Mouse (Mus musculus) kidney, embryonic 14.5 days (tissue): ENCODE measurements around the gene Hist1h2bh. TPM values are rescaled to one million over a fixed set of nuclear protein-coding genes. Genes with fewer than 3 reads are reported as not detected.

Source experiments
- ATAC-seq: fragments of 200-750 bp; cut with Nextera tagmentation; 2 replicates; pipeline ENCODE4 v1.8.0; 2017; ENCODE audit warnings: moderate number of reproducible peaks, mild to moderate bottlenecking, moderate TSS enrichment, moderate library complexity; ENCODE audit not compliant: low FRiP score, low TSS enrichment
- H3K27ac ChIP-seq: fragments of 300-500 bp; sonication (generic); 2 replicates; pipeline ENCODE4 v1.5.1; 2014; ENCODE audit warnings: low read depth, mild to moderate bottlenecking, low read length, moderate library complexity, mixed read lengths
- H3K27me3 ChIP-seq: fragments of 300-500 bp; sonication (generic); 2 replicates; pipeline ENCODE4 v1.6.1; 2014; ENCODE audit warnings: mild to moderate bottlenecking, low read length; ENCODE audit not compliant: control insufficient read depth, insufficient read depth
- H3K36me3 ChIP-seq: fragments of 300-500 bp; sonication (generic); 2 replicates; pipeline ENCODE4 v1.6.1; 2014; ENCODE audit warnings: low read length, mixed read lengths; ENCODE audit not compliant: control insufficient read depth, insufficient read depth
- H3K4me1 ChIP-seq: fragments of 300-500 bp; sonication (generic); 2 replicates; pipeline ENCODE4 v1.6.1; 2014; ENCODE audit warnings: low read length, mixed read lengths; ENCODE audit not compliant: control insufficient read depth, insufficient read depth
- H3K4me2 ChIP-seq: fragments of 300-500 bp; sonication (generic); replicated peaks from 2 replicates; pipeline ENCODE4 v1.6.1; 2014; ENCODE audit warnings: low read depth, mild to moderate bottlenecking, low read length
- H3K4me3 ChIP-seq: fragments of 300-500 bp; sonication (generic); 2 replicates; pipeline ENCODE4 v1.5.1; 2014; ENCODE audit warnings: mild to moderate bottlenecking, low read length
- H3K9ac ChIP-seq: fragments of 300-500 bp; sonication (generic); 2 replicates; pipeline ENCODE4 v1.6.1; 2014; ENCODE audit warnings: low read depth, mild to moderate bottlenecking, low read length, moderate library complexity
- H3K9me3 ChIP-seq: fragments of 300-500 bp; sonication (generic); 2 replicates; pipeline ENCODE4 v1.6.1; 2016; ENCODE audit warnings: low read length; ENCODE audit not compliant: control insufficient read depth
- WGBS: fragments of 180-500 bp; shearing (Covaris S2); extraction: QIAGEN DNeasy Blood & Tissue Kit; methylation state at CpG from one replicate; pipeline ENCODE4 v1.1.7; 2014; 5-methylcytosine and 5-hydroxymethylcytosine counted together
- polyA plus RNA-seq: library from polyadenylated mRNA; unstranded; fragments of >200 nt; fragmentation: Nextera tagmentation; extraction: Ambion mirVana; gene quantifications from 2 replicates; pipeline ENCODE4 v1.2.1, GENCODE M21; 2014

The Hist1h2bh gene
- polyA plus RNA-seq, 1 experiment from 2014 or later = 1.4 TPM

GRCm38 (mm10) chr13:23529480-23530165, 13.6 kb downstream of the Hist1h2bh start:
- ATAC-seq = no peak
- Histone ChIP-seq H3K36me3 (no peaks in the 10 kb centered on the region), H3K27ac (peak overlapping the region; percentile 99), H3K4me2 (peak overlapping the region; percentile 69), H3K9ac (peak overlapping the region; percentile 89), H3K4me3 (peak overlapping the region; percentile 62), H3K9me3 (no peaks in the 10 kb centered on the region), H3K27me3 (no peaks in the 10 kb centered on the region), H3K4me1 (peaks cover 13% of the 10 kb centered on the region)
- WGBS = 14% methylated on average over 2 of the region's 2 CpGs

DNA sequence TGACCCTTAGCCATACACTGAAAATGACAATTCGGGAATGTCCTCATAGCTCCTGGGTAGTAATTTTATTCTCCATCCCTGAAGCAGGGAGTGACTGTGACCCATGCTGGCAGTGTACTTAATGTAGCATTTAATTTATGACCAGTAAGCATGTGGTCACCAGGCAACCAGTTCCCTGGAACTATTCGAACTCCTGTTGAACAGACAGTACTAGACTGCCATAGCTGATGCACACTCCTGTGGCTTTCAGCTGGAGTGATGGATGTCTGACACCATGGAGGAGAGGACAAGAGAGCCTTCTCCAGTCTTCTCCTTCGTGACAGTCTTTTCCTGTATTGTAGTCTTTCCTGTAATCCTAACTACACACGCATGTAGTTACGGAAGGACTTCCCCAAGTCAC, 14.2 kb downstream of the Hist1h2bh start:
- Histone ChIP-seq H3K9ac (no peak overlapping the region), H3K4me2 (peak overlapping the region; percentile 69; the same call in 1 of the 2 replicates), H3K27me3 (no peaks in the 10 kb centered on the region), H3K4me1 (peaks cover 13% of the 10 kb centered on the region), H3K27ac (no peak overlapping the region), H3K36me3 (no peaks in the 10 kb centered on the region), H3K4me3 (0 out of 2 replicates have a peak overlapping the region, but pooled peaks have one; percentile 0), H3K9me3 (no peaks in the 10 kb centered on the region)
- 46% methylated on average over 5 of the region's 5 CpGs for WGBS
- peak; percentile 16; the same call in 1 of the 2 replicates for ATAC-seq

GRCm38 (mm10) chr13:23526312-23526711, 16.9 kb downstream of the Hist1h2bh start:
- Histone ChIP-seq H3K36me3 (no peaks in the 10 kb centered on the region), H3K4me3 (peak overlapping the region; percentile 45), H3K27me3 (no peaks in the 10 kb centered on the region), H3K9ac (peak overlapping the region; percentile 35; the same call in 1 of the 2 replicates), H3K4me1 (peaks cover 6% of the 10 kb centered on the region; the same call in 1 of the 2 replicates), H3K9me3 (no peaks in the 10 kb centered on the region), H3K27ac (no peak overlapping the region), H3K4me2 (peak overlapping the region; percentile 43)
- peak; percentile 46; the same call in 1 of the 2 replicates for ATAC-seq
- WGBS = under 1% methylated on average over 17 of the region's 17 CpGs

DNA sequence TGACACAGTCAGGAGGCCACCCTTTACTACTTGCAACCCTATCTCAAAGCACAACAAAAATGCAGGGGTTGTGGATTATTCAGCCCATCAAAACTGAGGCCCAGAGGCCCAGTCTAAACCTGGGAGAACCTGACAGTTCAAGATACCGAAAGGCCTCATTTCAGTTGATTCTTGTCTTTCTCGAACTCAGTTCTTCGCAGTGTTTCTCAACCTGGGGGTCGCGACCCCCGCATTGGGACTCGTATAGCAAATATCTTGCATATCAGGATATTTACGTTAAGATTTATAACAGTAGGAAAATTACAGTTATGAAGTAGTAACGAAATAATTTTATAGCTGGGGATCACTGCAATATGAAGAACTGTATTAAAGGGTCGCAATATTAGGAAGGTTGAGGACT, 17.3 kb downstream of the Hist1h2bh start:
- Histone ChIP-seq H3K9me3 (no peaks in the 10 kb centered on the region), H3K4me3 (peak overlapping the region; percentile 45), H3K36me3 (no peaks in the 10 kb centered on the region), H3K4me2 (peak overlapping the region; percentile 43), H3K4me1 (peaks cover 6% of the 10 kb centered on the region; the same call in 1 of the 2 replicates), H3K27ac (no peak overlapping the region), H3K27me3 (no peaks in the 10 kb centered on the region), H3K9ac (peak overlapping the region; percentile 34; the same call in 1 of the 2 replicates)
- WGBS = 2% methylated on average over 10 of the region's 10 CpGs
- no peak for ATAC-seq

DNA sequence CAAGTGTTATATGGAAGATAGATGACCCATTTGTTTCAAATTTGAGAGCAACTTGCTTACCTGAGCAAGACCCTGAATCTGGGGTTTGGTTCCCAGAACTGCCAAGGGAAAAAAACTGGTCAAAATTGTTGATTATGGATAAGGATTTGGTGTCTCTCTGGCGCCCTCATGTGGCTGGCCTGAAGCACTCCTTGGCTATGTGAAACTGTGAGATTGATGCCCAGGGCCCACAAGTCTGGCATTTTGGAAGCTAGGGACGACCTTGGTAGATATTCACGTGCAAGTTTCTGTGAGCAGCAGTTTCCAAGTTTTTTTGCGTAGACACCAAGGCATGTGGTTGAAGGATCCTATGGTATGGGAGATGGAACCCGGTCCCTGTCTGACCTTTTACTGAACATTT, 18.5 kb downstream of the Hist1h2bh start:
- WGBS = 10% methylated on average over 5 of the region's 5 CpGs
- Histone ChIP-seq H3K9ac (no peak overlapping the region), H3K4me2 (no peak overlapping the region), H3K36me3 (no peaks in the 10 kb centered on the region), H3K27me3 (no peaks in the 10 kb centered on the region), H3K9me3 (no peaks in the 10 kb centered on the region), H3K4me3 (no peak overlapping the region; the same call in 1 of the 2 replicates), H3K27ac (no peak overlapping the region), H3K4me1 (peaks cover 6% of the 10 kb centered on the region; the same call in 1 of the 2 replicates)
- ATAC-seq = peak; percentile 45

- H3K36me3 ChIP-seq = no peaks in the 10 kb centered on the region
- no peak overlapping the region for H3K4me3 ChIP-seq
- WGBS = 57% methylated on average over 5 of the region's 5 CpGs
- no peaks in the 10 kb centered on the region for H3K9me3 ChIP-seq
- no peak overlapping the region for H3K27ac ChIP-seq
- peaks cover 4% of the 10 kb centered on the region; the same call in 1 of the 2 replicates for H3K4me1 ChIP-seq
- no peak overlapping the region for H3K9ac ChIP-seq
- H3K4me2 ChIP-seq = no peak overlapping the region
- ATAC-seq = no peak
- no peaks in the 10 kb centered on the region for H3K27me3 ChIP-seq
Observed at GRCm38 (mm10) chr13:23523976-23524375, 19.2 kb downstream of the Hist1h2bh start.

DNA sequence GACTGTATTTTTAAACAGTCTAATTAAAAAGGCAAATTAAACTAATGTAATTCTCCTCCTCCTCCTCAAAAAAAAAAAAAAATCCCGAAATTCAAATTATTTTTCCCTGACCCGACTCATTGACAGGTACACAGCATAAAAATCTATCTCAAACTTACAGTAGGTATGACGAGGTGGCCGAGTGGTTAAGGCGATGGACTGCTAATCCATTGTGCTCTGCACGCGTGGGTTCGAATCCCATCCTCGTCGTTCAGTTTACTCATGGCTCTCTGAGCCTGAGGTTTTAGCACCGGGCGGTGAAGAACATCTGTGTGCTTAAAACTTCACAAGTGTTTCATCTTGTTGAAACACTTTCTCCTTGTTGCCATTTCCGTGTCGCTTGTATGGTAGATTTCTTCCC, 21.5 kb downstream of the Hist1h2bh start:
- Histone ChIP-seq H3K4me1 (no peaks in the 10 kb centered on the region), H3K27me3 (no peaks in the 10 kb centered on the region), H3K4me2 (peak overlapping the region; percentile 31; the same call in 1 of the 2 replicates), H3K9me3 (no peaks in the 10 kb centered on the region), H3K27ac (no peak overlapping the region), H3K4me3 (peak overlapping the region; percentile 7; the same call in 1 of the 2 replicates), H3K9ac (no peak overlapping the region), H3K36me3 (no peaks in the 10 kb centered on the region)
- WGBS = under 1% methylated on average over 14 of the region's 14 CpGs
- 0 out of 2 replicates have a peak, but pooled peaks have one; percentile 29 for ATAC-seq

DNA sequence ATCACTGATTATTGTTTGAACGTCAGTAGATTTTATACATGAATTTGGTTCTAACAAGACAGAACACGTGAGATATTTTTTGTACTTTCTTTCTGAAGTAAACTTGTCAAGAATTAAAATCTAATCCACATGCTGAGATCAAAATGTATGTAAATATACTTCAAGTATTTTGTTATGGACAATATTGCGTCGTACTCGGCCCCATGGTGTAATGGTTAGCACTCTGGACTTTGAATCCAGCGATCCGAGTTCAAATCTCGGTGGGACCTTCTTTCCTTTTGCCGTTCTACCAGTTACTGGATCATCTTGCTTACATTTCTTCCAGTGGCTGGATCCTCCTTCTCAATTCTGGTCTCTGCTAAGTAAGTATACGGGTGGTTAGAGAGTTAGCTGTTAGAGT, 23.8 kb downstream of the Hist1h2bh start:
- Histone ChIP-seq H3K9me3 (no peaks in the 10 kb centered on the region), H3K4me1 (peaks cover 3% of the 10 kb centered on the region; the same call in 1 of the 2 replicates), H3K4me3 (peak overlapping the region; percentile 57), H3K9ac (peak overlapping the region; percentile 45; the same call in 1 of the 2 replicates), H3K4me2 (peak overlapping the region; percentile 90), H3K36me3 (no peaks in the 10 kb centered on the region), H3K27me3 (no peaks in the 10 kb centered on the region), H3K27ac (peak overlapping the region; percentile 65; the same call in 1 of the 2 replicates)
- peak; percentile 30; the same call in 1 of the 2 replicates for ATAC-seq
- 0% methylated on average over 10 of the region's 10 CpGs for WGBS

DNA sequence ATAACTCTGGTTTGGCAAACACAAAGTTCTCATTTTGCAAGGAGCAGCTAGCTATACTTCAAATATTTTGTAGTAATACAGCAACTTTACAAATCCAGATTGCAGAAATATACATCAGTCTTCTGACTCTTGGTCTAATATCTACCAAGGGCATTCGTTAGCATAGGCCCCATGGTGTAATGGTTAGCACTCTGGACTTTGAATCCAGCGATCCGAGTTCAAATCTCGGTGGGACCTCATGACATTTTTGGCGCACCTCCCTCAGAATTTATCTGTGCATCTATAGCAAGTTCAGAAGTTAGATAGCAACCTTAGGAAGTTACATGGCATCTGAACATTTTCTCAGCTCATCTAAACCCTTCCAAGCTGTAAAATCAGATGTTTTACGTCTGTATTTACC, 24.3 kb downstream of the Hist1h2bh start:
- H3K4me3 ChIP-seq = peak overlapping the region; percentile 57
- peak; percentile 45; the same call in 1 of the 2 replicates for ATAC-seq
- peak overlapping the region; percentile 45; the same call in 1 of the 2 replicates for H3K9ac ChIP-seq
- H3K27me3 ChIP-seq = no peaks in the 10 kb centered on the region
- H3K27ac ChIP-seq = peak overlapping the region; percentile 65; the same call in 1 of the 2 replicates
- no peaks in the 10 kb centered on the region for H3K36me3 ChIP-seq
- H3K4me2 ChIP-seq = peak overlapping the region; percentile 90
- H3K4me1 ChIP-seq = peaks cover 3% of the 10 kb centered on the region; the same call in 1 of the 2 replicates
- H3K9me3 ChIP-seq = no peaks in the 10 kb centered on the region
- WGBS = under 1% methylated on average over 6 of the region's 6 CpGs
